ENCODE assay signal across 10 mouse cellular contexts in genomic region chr4:55875304-55875703, GRCm38 (mm10).
A peak's percentile ranks its signal among the peaks of the same experiment; 100 is the strongest.
DNase-seq lines count a peak whose midpoint lies in the region; ATAC-seq and TF ChIP-seq lines count a peak whose summit lies in the region.
"Had no signal": no experiment of that assay in that cellular context is flagged by ENCODE, and none has a peak within 500 bp of the region (broad histone marks: within the 10 kb centered on the region; RNA-seq: fewer than 3 reads in every experiment).

No protein-coding gene starts in this region.

- no peaks in the 10 kb centered on the region for H3K36me3 ChIP-seq in liver, adult 2 months (ENCODE audit: control insufficient read depth, insufficient read depth, low read length)
- H3K36me3 ChIP-seq in liver, postnatal 0 days (replicated peaks; ENCODE audit: insufficient read depth, low read length), result no peaks in the 10 kb centered on the region
- H3K36me3 ChIP-seq: embryonic facial prominence, embryonic 12.5 days; stomach, embryonic 15.5 days had no signal

- TF ChIP-seq EP300 in liver, postnatal 0 days (IDR thresholded peaks at IDR 0.05; ENCODE audit: low read depth), result no peak

- ATAC-seq in liver, postnatal 0 days, result no peak

- TF ChIP-seq POLR2A in liver, adult 2 months (IDR thresholded peaks at IDR 0.05; ENCODE audit: extremely low read depth, insufficient read depth, low read length), result no peak

- no peaks in the 10 kb centered on the region for H3K4me1 ChIP-seq in liver, adult 2 months (ENCODE audit: control insufficient read depth, insufficient read depth, low read length)
- H3K4me1 ChIP-seq in liver, postnatal 0 days (ENCODE audit: insufficient read depth), result no peaks in the 10 kb centered on the region
- H3K4me1 ChIP-seq: embryonic facial prominence, embryonic 12.5 days; stomach, embryonic 15.5 days had no signal

- DNase-seq in liver, adult 2 months (ENCODE audit: extremely low read depth, low read depth, low spot score), result peak; percentile 2
- DNase-seq in liver, postnatal 0 days, result no peak
- DNase-seq in fat pad, adult 2 months (ENCODE audit: extremely low read depth, low read depth, low spot score), result peak; percentile 28
- DNase-seq in heart, adult 9 months (ENCODE audit: low spot score in 2 of 2), result peak; percentile 78 to 82
- DNase-seq in lung, postnatal 36 days, result peak; percentile 32
- no peak for DNase-seq in kidney, adult 11 months
- DNase-seq in thymus, adult 18-20 months, result no peak
- DNase-seq in spleen, postnatal 4 days (ENCODE audit: low spot score in 2 of 2), result no peak

- no peaks in the 10 kb centered on the region for H3K27me3 ChIP-seq in liver, adult 2 months (ENCODE audit: control insufficient read depth, insufficient read depth, low read length)
- H3K27me3 ChIP-seq in liver, postnatal 0 days (ENCODE audit: insufficient read depth, low read length), result no peaks in the 10 kb centered on the region
- H3K27me3 ChIP-seq: embryonic facial prominence, embryonic 12.5 days; stomach, embryonic 15.5 days had no signal

- H3K9me3 ChIP-seq in liver, postnatal 0 days (ENCODE audit: low read length), result no peaks in the 10 kb centered on the region
- H3K9me3 ChIP-seq: embryonic facial prominence, embryonic 12.5 days; stomach, embryonic 15.5 days had no signal

- WGBS in liver, adult 2 months, result 89% methylated on average over 12 of the region's 12 CpGs
- WGBS in liver, postnatal 0 days (ENCODE audit: insufficient replicate concordance), result 87% methylated on average over 12 of the region's 12 CpGs

- TF ChIP-seq CTCF in liver, adult 2 months (IDR thresholded peaks at IDR 0.05; ENCODE audit: low read depth, low read length), result no peak
- no peak for TF ChIP-seq CTCF in liver, postnatal 0 days (IDR thresholded peaks at IDR 0.05; ENCODE audit: low read depth)

- H3K27ac ChIP-seq in liver, adult 2 months (replicated peaks; ENCODE audit: insufficient read depth, low read depth, low read length), result no peak overlapping the region
- H3K27ac ChIP-seq in liver, postnatal 0 days (ENCODE audit: low read depth), result no peak overlapping the region
- H3K27ac ChIP-seq: embryonic facial prominence, embryonic 12.5 days; stomach, embryonic 15.5 days had no signal

- no peaks in the 10 kb centered on the region for H3K79me2 ChIP-seq in liver, adult 2 months (ENCODE audit: control insufficient read depth, insufficient read depth, low read length)

- H3K4me3 ChIP-seq in liver, adult 2 months (ENCODE audit: insufficient read depth, low read depth, low read length), result no peak overlapping the region
- H3K4me3 ChIP-seq in liver, postnatal 0 days (ENCODE audit: low read depth, low read length), result no peak overlapping the region
- H3K4me3 ChIP-seq: embryonic facial prominence, embryonic 12.5 days; stomach, embryonic 15.5 days had no signal

- no peak overlapping the region for H3K9ac ChIP-seq in liver, adult 2 months (ENCODE audit: low read depth, low read length)
- no peak overlapping the region for H3K9ac ChIP-seq in liver, postnatal 0 days (replicated peaks)
- H3K9ac ChIP-seq: embryonic facial prominence, embryonic 12.5 days; stomach, embryonic 15.5 days had no signal

- H3K4me2 ChIP-seq in liver, postnatal 0 days (ENCODE audit: low read depth, low read length), result no peak overlapping the region
- H3K4me2 ChIP-seq: embryonic facial prominence, embryonic 12.5 days; stomach, embryonic 15.5 days had no signal

Comparison
In these comparisons a context has a peak if more than half of its experiments do, and no peak if none do; other contexts are left out.
1. DNase-seq: peak in liver, adult 2 months (single experiment), fat pad, adult 2 months (single experiment), heart, adult 9 months (2 of 2) and lung, postnatal 36 days (single experiment); none in liver, postnatal 0 days (single experiment), kidney, adult 11 months (single experiment), thymus, adult 18-20 months (0 of 2) and spleen, postnatal 4 days (0 of 2).